Comparison of ENCODE assay signal across 8 mouse cellular contexts in the genomic region with DNA sequence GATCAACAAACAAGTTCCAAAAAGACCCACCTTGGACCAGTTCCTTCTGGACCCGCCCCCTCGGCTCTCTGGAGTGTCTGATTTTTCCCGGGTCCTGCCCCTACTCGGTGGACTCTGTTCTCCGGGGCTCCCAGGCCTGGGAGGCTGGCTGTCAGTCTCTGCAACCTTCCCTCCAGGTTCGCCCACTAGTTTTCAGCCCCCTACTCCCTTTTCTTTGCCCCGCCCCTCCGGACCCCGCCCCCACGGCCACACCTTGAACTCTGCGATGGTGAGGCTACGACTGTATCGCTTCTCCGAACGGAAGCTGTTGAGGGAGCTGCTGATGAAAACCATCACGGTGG. TPM values are rescaled to one million over a fixed set of nuclear protein-coding genes. Genes with fewer than 3 reads are reported as not detected.
DNase-seq lines count a peak whose midpoint lies in the region; ATAC-seq lines count a peak whose summit lies in the region.

No protein-coding gene starts in this region.

- H3K4me3 ChIP-seq in embryonic facial prominence, embryonic 11.5 days (ENCODE audit: low read depth, low read length): peak overlapping the region; percentile 76
- peak overlapping the region; percentile 70 for H3K4me3 ChIP-seq in intestine, embryonic 15.5 days (replicated peaks)
- H3K4me3 ChIP-seq in neural tube, embryonic 13.5 days: peak overlapping the region; percentile 70

- DNase-seq in layer of hippocampus, adult 9-11 months: peak; percentile 15
- no peak for DNase-seq in layer of hippocampus, postnatal 25 days (ENCODE audit: extremely low spot score in 1 of 2, low spot score in 1 of 2)
- DNase-seq in embryonic facial prominence, embryonic 11.5 days (ENCODE audit: low spot score): no peak
- no peak for DNase-seq in left cerebral cortex, postnatal 25 days (ENCODE audit: low spot score in 2 of 2)
- no peak for DNase-seq in urinary bladder, postnatal 4 days (ENCODE audit: low spot score in 2 of 2)
- no peak for DNase-seq in urinary bladder, postnatal 14 days (ENCODE audit: low spot score)

- H3K9me3 ChIP-seq in embryonic facial prominence, embryonic 11.5 days (replicated peaks; ENCODE audit: control insufficient read depth, low read length): no peaks in the 10 kb centered on the region
- H3K9me3 ChIP-seq in intestine, embryonic 15.5 days: no peaks in the 10 kb centered on the region
- H3K9me3 ChIP-seq in neural tube, embryonic 13.5 days: no peaks in the 10 kb centered on the region

- peaks cover 2% of the 10 kb centered on the region for H3K36me3 ChIP-seq in embryonic facial prominence, embryonic 11.5 days (replicated peaks; ENCODE audit: control insufficient read depth, insufficient read depth, low read depth, low read length)
- H3K36me3 ChIP-seq in intestine, embryonic 15.5 days: peaks cover 14% of the 10 kb centered on the region
- peaks cover 58% of the 10 kb centered on the region for H3K36me3 ChIP-seq in neural tube, embryonic 13.5 days

- peak overlapping the region; percentile 37 for H3K9ac ChIP-seq in embryonic facial prominence, embryonic 11.5 days (replicated peaks; ENCODE audit: low read length)
- H3K9ac ChIP-seq in intestine, embryonic 15.5 days: peak overlapping the region; percentile 70
- peak overlapping the region; percentile 80 for H3K9ac ChIP-seq in neural tube, embryonic 13.5 days

- H3K4me1 ChIP-seq in embryonic facial prominence, embryonic 11.5 days (ENCODE audit: control insufficient read depth, insufficient read depth, low read length): no peaks in the 10 kb centered on the region; the same call in 1 of the 2 replicates
- H3K4me1 ChIP-seq in intestine, embryonic 15.5 days (replicated peaks): peaks cover 8% of the 10 kb centered on the region
- H3K4me1 ChIP-seq in neural tube, embryonic 13.5 days (replicated peaks): peaks cover 23% of the 10 kb centered on the region

- H3K27me3 ChIP-seq in embryonic facial prominence, embryonic 11.5 days (ENCODE audit: control insufficient read depth, insufficient read depth, low read length): no peaks in the 10 kb centered on the region
- H3K27me3 ChIP-seq in intestine, embryonic 15.5 days (replicated peaks): no peaks in the 10 kb centered on the region
- no peaks in the 10 kb centered on the region for H3K27me3 ChIP-seq in neural tube, embryonic 13.5 days

- ATAC-seq in embryonic facial prominence, embryonic 11.5 days (replicated peaks; ENCODE audit: insufficient number of reproducible peaks, low FRiP score, low TSS enrichment, low read depth): no peak; the same call in none of the 2 replicates
- no peak for ATAC-seq in intestine, embryonic 15.5 days
- ATAC-seq in neural tube, embryonic 13.5 days (ENCODE audit: low read depth): peak; percentile 44; the same call in 1 of the 2 replicates

- intact Hi-C loops in left cerebral cortex, postnatal 25 days (cut with DNase I): no loop called here

- WGBS in embryonic facial prominence, embryonic 11.5 days: 0% methylated on average over 16 of the region's 16 CpGs
- WGBS in intestine, embryonic 15.5 days: under 1% methylated on average over 16 of the region's 16 CpGs
- WGBS in neural tube, embryonic 13.5 days: 0% methylated on average over 16 of the region's 16 CpGs

- H3K4me2 ChIP-seq in embryonic facial prominence, embryonic 11.5 days (ENCODE audit: low read depth, low read length): peak overlapping the region; percentile 70
- peak overlapping the region; percentile 84 for H3K4me2 ChIP-seq in intestine, embryonic 15.5 days (replicated peaks)
- peak overlapping the region; percentile 71 for H3K4me2 ChIP-seq in neural tube, embryonic 13.5 days

- H3K27ac ChIP-seq in embryonic facial prominence, embryonic 11.5 days (replicated peaks; ENCODE audit: low read depth, low read length): peak overlapping the region; percentile 17; the same call in 1 of the 2 replicates
- H3K27ac ChIP-seq in intestine, embryonic 15.5 days: peak overlapping the region; percentile 36
- peak overlapping the region; percentile 97 for H3K27ac ChIP-seq in neural tube, embryonic 13.5 days (replicated peaks)

RNA-seq across cellular contexts. Expression of a gene that starts 0.5 kb away (rescaled TPM):
- total RNA-seq in layer of hippocampus, postnatal 25 days (2021): 10 to 100 TPM; 60.0 to 64.5 TPM
- 166 and 177 TPM in 2 replicates for polyA plus RNA-seq in embryonic facial prominence, embryonic 11.5 days (2014; fragmentation: Nextera tagmentation; extraction: Ambion mirVana)
- 115 and 116 TPM in 2 replicates for polyA plus RNA-seq in intestine, embryonic 15.5 days (2015; fragmentation: Nextera tagmentation; extraction: Ambion mirVana)
- polyA plus RNA-seq in neural tube, embryonic 13.5 days (2015; fragmentation: Nextera tagmentation; extraction: Ambion mirVana): 176 and 184 TPM in 2 replicates
- total RNA-seq in left cerebral cortex, postnatal 25 days (2021): 10 to 100 TPM; 57.6 to 59.5 TPM

RNA-seq across cellular contexts. Expression of a gene that starts 0.8 kb away (rescaled TPM):
- total RNA-seq in layer of hippocampus, postnatal 25 days (2021): 100 to 1,000 TPM; 115 to 136 TPM
- 245 and 256 TPM in 2 replicates for polyA plus RNA-seq in embryonic facial prominence, embryonic 11.5 days (2014; fragmentation: Nextera tagmentation; extraction: Ambion mirVana)
- polyA plus RNA-seq in intestine, embryonic 15.5 days (2015; fragmentation: Nextera tagmentation; extraction: Ambion mirVana): 136 and 148 TPM in 2 replicates
- 406 and 418 TPM in 2 replicates for polyA plus RNA-seq in neural tube, embryonic 13.5 days (2015; fragmentation: Nextera tagmentation; extraction: Ambion mirVana)
- total RNA-seq in left cerebral cortex, postnatal 25 days (2021): 100 to 1,000 TPM; 130 to 143 TPM

RNA-seq across cellular contexts. Expression of a gene that starts 4.2 kb away (rescaled TPM):
- not detected for total RNA-seq in layer of hippocampus, postnatal 25 days (2021)
- not detected in 2 replicates for polyA plus RNA-seq in embryonic facial prominence, embryonic 11.5 days (2014; fragmentation: Nextera tagmentation; extraction: Ambion mirVana)
- polyA plus RNA-seq in intestine, embryonic 15.5 days (2015; fragmentation: Nextera tagmentation; extraction: Ambion mirVana): not detected in 2 replicates
- not detected in 2 replicates for polyA plus RNA-seq in neural tube, embryonic 13.5 days (2015; fragmentation: Nextera tagmentation; extraction: Ambion mirVana)
- not detected for total RNA-seq in left cerebral cortex, postnatal 25 days (2021)

RNA-seq across cellular contexts. Expression of a gene that starts 32.7 kb away (rescaled TPM):
- total RNA-seq in layer of hippocampus, postnatal 25 days (2021): 100 to 1,000 TPM; 206 to 218 TPM
- polyA plus RNA-seq in embryonic facial prominence, embryonic 11.5 days (2014; fragmentation: Nextera tagmentation; extraction: Ambion mirVana): 56.8 and 56.9 TPM in 2 replicates
- 83.7 and 101 TPM in 2 replicates for polyA plus RNA-seq in intestine, embryonic 15.5 days (2015; fragmentation: Nextera tagmentation; extraction: Ambion mirVana)
- 79.5 and 83.0 TPM in 2 replicates for polyA plus RNA-seq in neural tube, embryonic 13.5 days (2015; fragmentation: Nextera tagmentation; extraction: Ambion mirVana)
- total RNA-seq in left cerebral cortex, postnatal 25 days (2021): 100 to 1,000 TPM; 180 to 183 TPM

RNA-seq across cellular contexts. Expression of a gene that starts 47.4 kb away (rescaled TPM):
- total RNA-seq in layer of hippocampus, postnatal 25 days (2021): 1 to 10 TPM; 2.8 to 5.0 TPM
- 2.4 and 3.0 TPM in 2 replicates for polyA plus RNA-seq in embryonic facial prominence, embryonic 11.5 days (2014; fragmentation: Nextera tagmentation; extraction: Ambion mirVana)
- 30.7 and 34.3 TPM in 2 replicates for polyA plus RNA-seq in intestine, embryonic 15.5 days (2015; fragmentation: Nextera tagmentation; extraction: Ambion mirVana)
- 5.3 and 6.9 TPM in 2 replicates for polyA plus RNA-seq in neural tube, embryonic 13.5 days (2015; fragmentation: Nextera tagmentation; extraction: Ambion mirVana)
- total RNA-seq in left cerebral cortex, postnatal 25 days (2021): 1 to 10 TPM; 5.5 to 6.0 TPM

Comparison
In these comparisons a context has a peak if more than half of its experiments do, and no peak if none do; other contexts are left out.
1. H3K27ac ChIP-seq: peak in every context shown above with its lines; median percentile 97 in neural tube, embryonic 13.5 days; 36 in intestine, embryonic 15.5 days; 17 in embryonic facial prominence, embryonic 11.5 days.